Mouse (Mus musculus) spleen, adult 2 months (tissue): ENCODE results near the gene Syt1.

Experiments used
- CTCF ChIP-seq: fragments of 200-500 bp; IDR thresholded peaks from 2 replicates; pipeline ENCODE4 v1.5.1; 2011; ENCODE audit warnings: mild to moderate bottlenecking, inconsistent platforms; ENCODE audit not compliant: insufficient read depth, insufficient read length, insufficient replicate concordance; ENCODE audit errors: extremely low read depth
- POLR2A ChIP-seq: fragments of 200-500 bp; IDR thresholded peaks from 2 replicates; pipeline ENCODE4 v1.6.1; 2011; ENCODE audit warnings: low read depth, low read length, inconsistent platforms

DNA sequence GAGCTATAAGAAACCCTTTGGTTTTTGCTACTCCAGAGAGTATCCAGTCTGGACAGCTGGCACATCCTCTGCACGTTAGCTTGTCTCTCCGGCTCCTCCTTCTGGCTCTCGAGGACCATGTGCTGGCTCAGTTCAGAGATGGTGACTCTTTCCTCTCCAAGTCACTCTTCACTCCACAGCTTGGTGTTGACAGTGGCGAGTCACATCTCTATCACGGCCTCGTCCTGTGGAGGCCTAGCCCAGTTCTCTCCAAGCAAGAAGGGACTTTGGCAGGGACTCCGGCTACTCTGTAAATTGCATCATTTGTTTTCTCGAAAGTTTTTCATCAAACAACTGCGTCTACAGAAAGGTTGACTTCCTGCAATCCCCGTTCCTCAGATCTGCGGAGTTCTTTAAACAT lies 562.4 kb downstream of the Syt1 start:
- no peak for TF ChIP-seq CTCF
- no peak for TF ChIP-seq POLR2A
